Mouse (Mus musculus) embryonic fibroblast, embryonic 13.5 days (primary cell): ENCODE measurements around the gene Zfp981.
"Not testable (repeated sequence)": the region's sequence is repeated elsewhere in the genome, so short reads cannot be mapped to it uniquely, and the experiment has no call there.

Experiments
- CTCF ChIP-seq: IDR thresholded peaks from 2 replicates; pipeline ENCODE4 v1.5.1; 2011; ENCODE audit warnings: mild to moderate bottlenecking, control low read depth, low read length, moderate library complexity, borderline replicate concordance; ENCODE audit not compliant: insufficient read depth
- POLR2A ChIP-seq: IDR thresholded peaks from 2 replicates; pipeline ENCODE4 v1.6.1; 2011; ENCODE audit warnings: low read depth, mild to moderate bottlenecking, control low read depth, low read length, moderate library complexity

GRCm38 (mm10) chr4:146476260-146476659 is 25.6 kb upstream of the Zfp981 start:
- not testable (repeated sequence) for TF ChIP-seq CTCF, POLR2A
